Mouse (Mus musculus) myocyte (in vitro differentiated cells): ENCODE measurements around the gene Mdh1. TPM values are rescaled to one million over a fixed set of nuclear protein-coding genes. Genes with fewer than 3 reads are reported as not detected.
"Not testable (repeated sequence)": the region's sequence is repeated elsewhere in the genome, so short reads cannot be mapped to it uniquely, and the experiment has no call there.

Experiments used
- H3K27me3 ChIP-seq: one replicate; pipeline ENCODE4 v1.6.1; 2011; ENCODE audit not compliant: control insufficient read depth, insufficient read depth, insufficient read length
- H3K36me3 ChIP-seq: one replicate; pipeline ENCODE4 v1.6.1; 2011; ENCODE audit not compliant: control insufficient read depth, insufficient read depth
- H3K4me2 ChIP-seq: one replicate; pipeline ENCODE4 v1.6.1; 2011; ENCODE audit warnings: low read depth, control low read depth
- H3K4me3 ChIP-seq: one replicate; pipeline ENCODE4 v1.5.1; 2011; ENCODE audit warnings: mild to moderate bottlenecking, control low read depth, moderate library complexity
- H3K79me2 ChIP-seq: one replicate; pipeline ENCODE4 v1.6.1; 2011; ENCODE audit not compliant: control insufficient read depth, insufficient read depth
- H3ac ChIP-seq: one replicate; pipeline ENCODE4 v1.6.1; 2011; ENCODE audit not compliant: control insufficient read depth, insufficient read length
- CEBPB ChIP-seq: IDR thresholded peaks from 2 replicates; pipeline ENCODE4 v1.6.1; 2011; ENCODE audit warnings: mild to moderate bottlenecking, moderate library complexity; ENCODE audit not compliant: poor library complexity, insufficient read depth, severe bottlenecking
- E2F4 ChIP-seq: IDR thresholded peaks from one replicate; pipeline ENCODE4 v1.6.1; 2011; ENCODE audit warnings: mild to moderate bottlenecking, control low read depth, moderate library complexity; ENCODE audit not compliant: insufficient read depth
- MAX ChIP-seq: IDR thresholded peaks from one replicate; pipeline ENCODE4 v1.6.1; 2011; ENCODE audit warnings: low read depth, mild to moderate bottlenecking, control low read depth
- MYOD1 ChIP-seq, 3 experiments: IDR thresholded peaks; one replicate each; pipeline ENCODE4 v1.6.1; 2011; ENCODE audit warnings: control low read depth in 2 of 3, low read depth in 2 of 3, mild to moderate bottlenecking in 2 of 3, moderate library complexity in 1 of 3; ENCODE audit not compliant: insufficient read length in 2 of 3, control insufficient read depth in 1 of 3
- MYOG ChIP-seq, 3 experiments: IDR thresholded peaks; one replicate each; pipeline ENCODE4 v1.6.1; 2011; ENCODE audit warnings: control low read depth in 2 of 3, low read depth in 2 of 3, mild to moderate bottlenecking in 2 of 3; ENCODE audit not compliant: insufficient read length in 2 of 3, control insufficient read depth in 1 of 3, insufficient read depth in 1 of 3
- POLR2A ChIP-seq: IDR thresholded peaks from one replicate; pipeline ENCODE4 v1.6.1; 2011; ENCODE audit warnings: low read depth, mild to moderate bottlenecking, control low read depth, moderate library complexity; ENCODE audit not compliant: insufficient read length
- POLR2AphosphoS2 ChIP-seq: IDR thresholded peaks from one replicate; pipeline ENCODE4 v1.6.1; 2011; ENCODE audit warnings: low read depth, control low read depth; ENCODE audit not compliant: insufficient read length
- REST ChIP-seq: IDR thresholded peaks from one replicate; pipeline ENCODE4 v1.6.1; 2011; ENCODE audit warnings: mild to moderate bottlenecking, control low read depth, moderate library complexity; ENCODE audit not compliant: insufficient read depth, insufficient read length
- SRF ChIP-seq: IDR thresholded peaks from one replicate; pipeline ENCODE4 v1.6.1; 2011; ENCODE audit warnings: low read depth; ENCODE audit not compliant: control insufficient read depth, insufficient read length
- TCF12 ChIP-seq: IDR thresholded peaks from one replicate; pipeline ENCODE4 v1.6.1; 2011; ENCODE audit warnings: mild to moderate bottlenecking, control low read depth; ENCODE audit not compliant: poor library complexity, insufficient read depth, severe bottlenecking
- TCF3 ChIP-seq: IDR thresholded peaks from one replicate; pipeline ENCODE4 v1.6.1; 2011; ENCODE audit warnings: low read depth, control low read depth; ENCODE audit not compliant: insufficient read length
- USF1 ChIP-seq: IDR thresholded peaks from one replicate; pipeline ENCODE4 v1.6.1; 2011; ENCODE audit warnings: low read depth, mild to moderate bottlenecking, control low read depth, moderate library complexity
- polyA plus RNA-seq: library from polyadenylated mRNA; unstranded; fragments of >200 nt; fragmentation: generic; extraction: Trizol; gene quantifications from one replicate; pipeline ENCODE4 v1.2.1, GENCODE M21; 2012; ENCODE audit warnings: missing spikeins

Mdh1 gene
- polyA plus RNA-seq, 1 experiment, result 184 TPM

- Histone ChIP-seq H3K36me3 (no peaks in the 10 kb centered on the region), H3K4me3 (no peak overlapping the region), H3K79me2 (no peaks in the 10 kb centered on the region), H3K27me3 (no peaks in the 10 kb centered on the region), H3ac (no peak overlapping the region), H3K4me2 (no peak overlapping the region)
- TF ChIP-seq REST (no peak), USF1 (no peak), POLR2A (no peak), E2F4 (no peak), SRF (no peak), MYOG (IDR thresholded peaks at IDR 0.05; ENCODE audit: control insufficient read depth in 1 of 3, insufficient read depth in 1 of 3, insufficient read length in 2 of 3, low read depth in 2 of 3) (no peak), MAX (no peak), TCF3 (no peak), POLR2AphosphoS2 (no peak), CEBPB (no peak), TCF12 (no peak), MYOD1 (IDR thresholded peaks at IDR 0.05; ENCODE audit: control insufficient read depth in 1 of 3, insufficient read length in 2 of 3, low read depth in 2 of 3) (no peak)
Measured at GRCm38 (mm10) chr11:21528676-21529394, 43.3 kb downstream of the Mdh1 start.

GRCm38 (mm10) chr11:21517726-21518125, 54.4 kb downstream of the Mdh1 start:
- Histone ChIP-seq H3K4me2 (no peak overlapping the region), H3K4me3 (no peak overlapping the region), H3K36me3 (no peaks in the 10 kb centered on the region), H3K27me3 (no peaks in the 10 kb centered on the region), H3ac (no peak overlapping the region), H3K79me2 (no peaks in the 10 kb centered on the region)
- no peak for TF ChIP-seq E2F4
- no peak for TF ChIP-seq TCF3
- no peak for TF ChIP-seq REST
- TF ChIP-seq CEBPB, result no peak
- no peak for TF ChIP-seq MYOG (IDR thresholded peaks at IDR 0.05; ENCODE audit: control insufficient read depth in 1 of 3, insufficient read depth in 1 of 3, insufficient read length in 2 of 3, low read depth in 2 of 3)
- no peak for TF ChIP-seq SRF
- TF ChIP-seq TCF12, result no peak
- no peak for TF ChIP-seq POLR2A
- no peak for TF ChIP-seq MYOD1 (IDR thresholded peaks at IDR 0.05; ENCODE audit: control insufficient read depth in 1 of 3, insufficient read length in 2 of 3, low read depth in 2 of 3)
- no peak for TF ChIP-seq MAX
- TF ChIP-seq POLR2AphosphoS2, result no peak

- H3K36me3 ChIP-seq, H3K27me3 ChIP-seq, H3ac ChIP-seq, H3K4me2 ChIP-seq, H3K4me3 ChIP-seq, H3K79me2 ChIP-seq: not testable (repeated sequence)
Measured at GRCm38 (mm10) chr11:21516396-21516795, 55.8 kb downstream of the Mdh1 start.

- H3K4me2 ChIP-seq, H3ac ChIP-seq, H3K27me3 ChIP-seq, H3K36me3 ChIP-seq, H3K4me3 ChIP-seq, H3K79me2 ChIP-seq: not testable (repeated sequence)
Measured at GRCm38 (mm10) chr11:21510577-21510976, 61.6 kb downstream of the Mdh1 start.

GRCm38 (mm10) chr11:21508713-21509112, 63.5 kb downstream of the Mdh1 start:
- not testable (repeated sequence) for H3K4me3 ChIP-seq, H3ac ChIP-seq, H3K79me2 ChIP-seq

GRCm38 (mm10) chr11:21507073-21507472, 65.1 kb downstream of the Mdh1 start:
- not testable (repeated sequence) for H3K27me3 ChIP-seq, H3K4me2 ChIP-seq, H3K36me3 ChIP-seq, H3ac ChIP-seq, H3K4me3 ChIP-seq, H3K79me2 ChIP-seq

More at GRCm38 (mm10) chr11:21508713-21509112, 63.5 kb downstream of the Mdh1 start:
- not testable (repeated sequence) for H3K27me3 ChIP-seq, H3K36me3 ChIP-seq, H3K4me2 ChIP-seq

Other genes with a start within 250 kb of the Mdh1 start
- gene Ugp2, start 201.2 kb downstream of the Mdh1 start, polyA plus RNA-seq, result 29.9 TPM
- gene Wdpcp, start 132 bp downstream of the Mdh1 start, polyA plus RNA-seq, result 5.2 TPM